Mouse (Mus musculus): ENCODE data around the gene Cyp2c69.
"Not testable (repeated sequence)": the region's sequence is repeated elsewhere in the genome, so short reads cannot be mapped to it uniquely, and the experiment has no call there.

Gene Cyp2c69

GRCm38 (mm10) chr19:39886699-39887098 lies at the start of gene Cyp2c69:
Gene Cyp2c69 (minus strand): TSS chr19:39886799.
- DNase-seq (ENCODE audit: low read depth, low spot score) = not testable (repeated sequence)

GRCm38 (mm10) chr19:39935396-39935795 lies 48.8 kb upstream of the Cyp2c69 start:
- DNase-seq (ENCODE audit: low read depth, low spot score) = no peak

- no peak for DNase-seq (ENCODE audit: low read depth, low spot score)
These were observed 43.4 kb upstream of the Cyp2c69 start for GRCm38 (mm10) chr19:39930032-39930431.

GRCm38 (mm10) chr19:39901656-39902055 lies 15.1 kb upstream of the Cyp2c69 start:
- DNase-seq (ENCODE audit: low read depth, low spot score) = no peak

- DNase-seq (ENCODE audit: low read depth, low spot score) = not testable (repeated sequence)
These were observed 3.5 kb upstream of the Cyp2c69 start for GRCm38 (mm10) chr19:39890079-39890478.

- DNase-seq (ENCODE audit: low read depth, low spot score) = no peak
These were observed 20.5 kb downstream of the Cyp2c69 start for GRCm38 (mm10) chr19:39866133-39866532.

GRCm38 (mm10) chr19:39820931-39821330 lies 65.7 kb downstream of the Cyp2c69 start:
- not testable (repeated sequence) for DNase-seq (ENCODE audit: low read depth, low spot score)

- DNase-seq (ENCODE audit: low read depth, low spot score) = not testable (repeated sequence)
These were observed 70.2 kb downstream of the Cyp2c69 start for GRCm38 (mm10) chr19:39816400-39816799.

- not testable (repeated sequence) for DNase-seq (ENCODE audit: low read depth, low spot score)
These were observed 70.6 kb downstream of the Cyp2c69 start for GRCm38 (mm10) chr19:39815991-39816390.

- DNase-seq (ENCODE audit: low read depth, low spot score) = not testable (repeated sequence)
These were observed 73.9 kb downstream of the Cyp2c69 start, which contains the start of gene Cyp2c40 for GRCm38 (mm10) chr19:39812714-39813113. Gene Cyp2c40 (minus strand): TSS chr19:39812814.
